Mouse (Mus musculus): ENCODE results near the gene Akt3. TPM values are rescaled to one million over a fixed set of nuclear protein-coding genes. Genes with fewer than 3 reads are reported as not detected.

Akt3 gene
- total RNA-seq, 2 experiments from 2014 or later: 314 to 337 TPM

DNA sequence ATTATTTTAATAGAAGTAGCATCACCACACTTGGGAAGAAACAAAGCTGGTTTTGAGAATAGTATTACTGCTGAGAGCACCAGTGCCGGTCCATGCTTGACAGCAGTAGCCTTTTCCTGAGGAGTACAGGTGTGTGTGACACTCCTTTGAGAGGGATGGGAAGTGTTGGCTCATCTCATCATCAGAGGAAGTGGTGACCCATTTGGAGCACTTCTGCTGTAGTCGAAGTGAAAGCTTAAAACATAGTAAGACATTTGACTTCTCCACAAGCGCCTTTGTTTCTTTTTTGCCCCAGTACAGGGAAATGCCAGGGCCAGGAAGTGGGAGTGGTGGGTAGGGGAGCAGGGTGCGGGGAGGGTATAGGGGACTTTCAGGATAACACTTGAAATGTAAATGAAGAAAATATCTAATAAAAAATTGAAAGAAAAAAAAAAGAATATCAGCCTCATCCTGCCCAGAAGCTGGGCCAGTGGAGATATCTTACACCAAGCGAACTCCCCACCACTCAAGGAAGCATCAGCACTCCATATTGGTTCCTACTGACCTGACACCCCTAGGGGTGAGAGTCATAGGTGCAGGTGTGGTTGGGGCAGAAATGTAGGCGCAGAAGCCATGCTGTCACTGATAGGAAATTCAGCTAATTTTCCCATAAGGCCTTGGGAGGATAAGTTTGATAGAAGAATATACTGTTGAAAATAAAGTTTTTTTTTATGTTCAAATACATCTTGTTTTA lies 284.5 kb downstream of the Akt3 start:
- intact Hi-C loops (cut with DNase I): no loop called here

DNA sequence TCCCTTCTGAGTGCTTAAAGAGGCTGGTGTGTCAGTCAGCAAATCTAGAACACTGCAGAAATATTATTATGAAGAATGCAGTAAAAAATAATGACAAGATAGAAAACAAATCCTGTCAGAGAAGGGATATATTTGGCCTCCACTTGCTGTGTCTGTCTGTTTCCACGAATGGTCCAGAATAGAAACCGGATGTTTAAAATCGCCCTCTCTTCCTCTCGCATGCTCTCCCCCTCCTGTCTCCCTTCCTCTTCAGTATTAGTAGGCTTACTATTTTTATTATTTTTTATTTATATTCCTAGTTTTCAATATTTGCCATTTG lies 286.6 kb downstream of the Akt3 start:
- DNase-seq (ENCODE audit: extremely low spot score in 1 of 2, low spot score in 2 of 2): no peak
- intact Hi-C loops (cut with DNase I): no loop called here

More for the DNA sequence above, 284.5 kb downstream of the Akt3 start:
- DNase-seq (ENCODE audit: extremely low spot score in 1 of 2, low spot score in 2 of 2): no peak

DNA sequence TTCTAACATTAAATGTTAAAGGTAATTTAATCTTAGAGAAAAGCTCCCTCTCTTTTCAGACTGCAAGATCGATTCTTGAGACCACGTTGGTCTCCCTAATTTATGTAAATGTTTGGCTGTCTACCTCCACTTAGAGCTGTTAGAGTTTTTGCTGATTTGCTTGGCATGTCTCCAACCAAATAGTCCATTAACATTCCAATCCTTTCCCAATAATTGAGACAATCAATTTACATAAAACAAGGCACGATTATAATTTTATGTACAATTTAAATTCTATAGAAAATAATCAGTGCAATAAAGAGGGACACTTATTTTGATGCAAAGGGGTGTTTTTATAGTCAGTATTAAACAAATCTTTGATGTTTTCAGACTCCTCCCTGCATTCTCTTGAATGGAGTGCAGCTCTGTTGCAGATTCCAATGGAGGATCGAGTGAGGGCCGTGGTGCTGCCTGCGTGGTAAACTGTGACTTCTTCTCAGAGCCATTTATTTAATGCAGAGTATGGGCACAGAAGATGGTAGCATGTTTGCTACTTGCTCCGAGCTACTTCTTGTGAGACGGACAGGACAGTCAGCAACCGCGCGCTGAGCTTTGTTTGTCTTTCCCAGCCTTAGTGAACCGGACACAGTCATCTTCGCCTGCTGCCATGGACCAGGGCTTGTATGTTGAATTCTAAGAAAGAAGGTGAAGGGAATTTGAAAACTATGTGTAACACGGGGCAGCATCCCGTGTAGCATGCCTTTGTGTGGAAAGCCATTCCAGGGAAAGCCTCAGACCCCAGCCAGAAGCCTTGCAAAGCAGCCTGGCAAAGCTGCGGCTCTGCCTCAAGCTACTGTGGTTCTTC lies 287.1 kb downstream of the Akt3 start:
- DNase-seq (ENCODE audit: extremely low spot score in 1 of 2, low spot score in 2 of 2): no peak
- intact Hi-C loops (cut with DNase I): no loop called here

Other genes starting within 250 kb of the Akt3 start
- 100 to 1,000 TPM; 464 to 529 TPM for gene Zbtb18, start 184.1 kb upstream of the Akt3 start, total RNA-seq (2021)

Measured in left cerebral cortex, postnatal 10 days (tissue).